Mouse (Mus musculus): ENCODE measurements around the gene Armcx2. TPM values are rescaled to one million over a fixed set of nuclear protein-coding genes. Genes with fewer than 3 reads are reported as not detected.

Gene Armcx2
- total RNA-seq (2017), result 18.5 and 24.4 TPM in 2 replicates

- ATAC-seq (replicated peaks in 1 of 2; ENCODE audit: insufficient read depth in 1 of 2, low FRiP score in 2 of 2, low TSS enrichment in 1 of 2, low read depth in 1 of 2, poor library complexity in 2 of 2, severe bottlenecking in 2 of 2), result peak; percentile 93 to 98
Observed at GRCm38 (mm10) chrX:134808755-134809224, at the start of gene Armcx2. Gene Armcx2 (minus strand): TSS chrX:134809221.

- ATAC-seq (replicated peaks in 1 of 2; ENCODE audit: insufficient read depth in 1 of 2, low FRiP score in 2 of 2, low TSS enrichment in 1 of 2, low read depth in 1 of 2, poor library complexity in 2 of 2, severe bottlenecking in 2 of 2), result no peak
Observed at GRCm38 (mm10) chrX:134849662-134850061, 40.6 kb upstream of the Armcx2 start.

- ATAC-seq (replicated peaks in 1 of 2; ENCODE audit: insufficient read depth in 1 of 2, low FRiP score in 2 of 2, low TSS enrichment in 1 of 2, low read depth in 1 of 2, poor library complexity in 2 of 2, severe bottlenecking in 2 of 2), result no peak
Observed at GRCm38 (mm10) chrX:134844424-134844823, 35.4 kb upstream of the Armcx2 start.

- ATAC-seq (replicated peaks in 1 of 2; ENCODE audit: insufficient read depth in 1 of 2, low FRiP score in 2 of 2, low TSS enrichment in 1 of 2, low read depth in 1 of 2, poor library complexity in 2 of 2, severe bottlenecking in 2 of 2), result no peak
Observed at GRCm38 (mm10) chrX:134830508-134830907, 21.5 kb upstream of the Armcx2 start.

GRCm38 (mm10) chrX:134807833-134808754 is 927 bp downstream of the Armcx2 start:
- peak in 1 of 2 experiments; percentile 17; a peak in 1 of 4 replicates for ATAC-seq (replicated peaks in 1 of 2; ENCODE audit: insufficient read depth in 1 of 2, low FRiP score in 2 of 2, low TSS enrichment in 1 of 2, low read depth in 1 of 2, poor library complexity in 2 of 2, severe bottlenecking in 2 of 2)

GRCm38 (mm10) chrX:134787728-134788127 is 21.3 kb downstream of the Armcx2 start:
- no peak for ATAC-seq (replicated peaks in 1 of 2; ENCODE audit: insufficient read depth in 1 of 2, low FRiP score in 2 of 2, low TSS enrichment in 1 of 2, low read depth in 1 of 2, poor library complexity in 2 of 2, severe bottlenecking in 2 of 2)

- peak in 1 of 2 experiments; percentile 29; a peak in 1 of 4 replicates for ATAC-seq (replicated peaks in 1 of 2; ENCODE audit: insufficient read depth in 1 of 2, low FRiP score in 2 of 2, low TSS enrichment in 1 of 2, low read depth in 1 of 2, poor library complexity in 2 of 2, severe bottlenecking in 2 of 2)
Observed at GRCm38 (mm10) chrX:134763428-134764198, 45.4 kb downstream of the Armcx2 start.

- no peak for ATAC-seq (replicated peaks in 1 of 2; ENCODE audit: insufficient read depth in 1 of 2, low FRiP score in 2 of 2, low TSS enrichment in 1 of 2, low read depth in 1 of 2, poor library complexity in 2 of 2, severe bottlenecking in 2 of 2)
Observed at GRCm38 (mm10) chrX:134757293-134757995, 51.6 kb downstream of the Armcx2 start.

GRCm38 (mm10) chrX:134756434-134757292 is 52.4 kb downstream of the Armcx2 start, which contains the start of gene Armcx3:
Gene Armcx3 (plus strand): TSS chrX:134756595.
- peak; percentile 66 to 69 for ATAC-seq (replicated peaks in 1 of 2; ENCODE audit: insufficient read depth in 1 of 2, low FRiP score in 2 of 2, low TSS enrichment in 1 of 2, low read depth in 1 of 2, poor library complexity in 2 of 2, severe bottlenecking in 2 of 2)

Other genes with a start within 250 kb of the Armcx2 start
- 79.2 and 79.9 TPM in 2 replicates for gene Btk, start 225.7 kb downstream of the Armcx2 start, total RNA-seq (2017)
- gene Rpl36a, start 223.6 kb downstream of the Armcx2 start, total RNA-seq (2017), result 6,877 and 7,031 TPM in 2 replicates
- gene Gla, start 208.1 kb downstream of the Armcx2 start, total RNA-seq (2017), result 7.3 and 7.7 TPM in 2 replicates
- 187 and 207 TPM in 2 replicates for gene Hnrnph2, start 208.0 kb downstream of the Armcx2 start, total RNA-seq (2017)
- gene Armcx4, start 122.7 kb downstream of the Armcx2 start, total RNA-seq (2017), result 9.0 and 9.6 TPM in 2 replicates
- gene Armcx1, start 91.3 kb downstream of the Armcx2 start, total RNA-seq (2017), result 43.8 and 48.8 TPM in 2 replicates
- 23.5 and 33.5 TPM in 2 replicates for gene Armcx6, start 57.8 kb downstream of the Armcx2 start, total RNA-seq (2017)
- gene Armcx3, start 52.6 kb downstream of the Armcx2 start, total RNA-seq (2017), result 27.4 and 31.6 TPM in 2 replicates
- gene Nxf2, start 155.5 kb upstream of the Armcx2 start, total RNA-seq (2017), result 0.50 and 1.0 TPM in 2 replicates
- gene Zmat1, start 200.0 kb upstream of the Armcx2 start, total RNA-seq (2017), result 2.8 and 9.0 TPM in 2 replicates

Data from hematopoietic stem cell, adult 5-6 weeks (primary cell).